Mouse (Mus musculus) left cerebral cortex, adult 18-20 months (tissue): ENCODE measurements around the gene Zfp553. TPM values are rescaled to one million over a fixed set of nuclear protein-coding genes. Genes with fewer than 3 reads are reported as not detected.

Source experiments
- DNase-seq, 2 experiments: peaks; one replicate each; pipeline ENCODE4 v3.0.0; 2021 to 2022; ENCODE audit warnings: low spot score in 2 of 2, mixed read lengths in 1 of 2
- long read RNA-seq, 2 experiments: library from polyadenylated mRNA; stranded (forward); transcript quantifications; one replicate each; pipeline ENCODE4 v2.0.0; 2021
- total RNA-seq, 2 experiments: library from RNA; stranded (reverse); gene quantifications; 2 replicates each; pipeline ENCODE4 v1.2.3; 2021

Gene Zfp553
- total RNA-seq = 10 to 100 TPM; 21.3 to 22.1 TPM
- long read RNA-seq, experiment 1, transcript Zfp553-202 (2 exons, 3,342 nt) = major isoform, 21 of 33 reads
- long read RNA-seq, experiment 1, transcript Zfp553-201 (2 exons, 3,043 nt) = minor isoform, 5 of 33 reads
- long read RNA-seq, experiment 1, partial matches to known transcripts = 6 of 33 reads
- long read RNA-seq, experiment 1, other reads (novel, unspliced or antisense) = 0 of 33 reads
- long read RNA-seq, experiment 2, transcript Zfp553-201 (2 exons, 3,043 nt) = minor isoform, 6 of 24 reads
- long read RNA-seq, experiment 2, transcript Zfp553-202 (2 exons, 3,342 nt) = major isoform, 14 of 24 reads
- long read RNA-seq, experiment 2, partial matches to known transcripts = 0 of 24 reads
- long read RNA-seq, experiment 2, other reads (novel, unspliced or antisense) = 4 of 24 reads

- DNase-seq = peak; percentile 74 to 86
Measured at GRCm38 (mm10) chr7:127232622-127233367, at the start of gene Zfp553, which contains the start of gene Sept1. Zfp553 (plus strand) TSS chr7:127233061. Sept1 (minus strand) TSS chr7:127233130.

GRCm38 (mm10) chr7:127183345-127183744 lies 49.5 kb upstream of the Zfp553 start:
- no peak for DNase-seq

- no peak for DNase-seq
Measured at GRCm38 (mm10) chr7:127183828-127184227, 49.0 kb upstream of the Zfp553 start.

- no peak for DNase-seq
Measured at GRCm38 (mm10) chr7:127184720-127185119, 48.1 kb upstream of the Zfp553 start.

GRCm38 (mm10) chr7:127185601-127186000 lies 47.3 kb upstream of the Zfp553 start:
- no peak for DNase-seq

GRCm38 (mm10) chr7:127187351-127187750 lies 45.5 kb upstream of the Zfp553 start:
- DNase-seq = no peak

- DNase-seq = no peak
Measured at GRCm38 (mm10) chr7:127188305-127189276, 44.3 kb upstream of the Zfp553 start.

- DNase-seq = no peak
Measured at GRCm38 (mm10) chr7:127190672-127191071, 42.2 kb upstream of the Zfp553 start.

- no peak for DNase-seq
Measured at GRCm38 (mm10) chr7:127192989-127193388, 39.9 kb upstream of the Zfp553 start.

GRCm38 (mm10) chr7:127194011-127194632 lies 38.7 kb upstream of the Zfp553 start:
- no peak for DNase-seq

GRCm38 (mm10) chr7:127194633-127195029 lies 38.2 kb upstream of the Zfp553 start:
- no peak for DNase-seq

GRCm38 (mm10) chr7:127195544-127196295 lies 37.1 kb upstream of the Zfp553 start, which contains the start of gene Cd2bp2:
Cd2bp2 (minus strand) TSS chr7:127196050.
- peak; percentile 95 for DNase-seq

GRCm38 (mm10) chr7:127196484-127196883 lies 36.4 kb upstream of the Zfp553 start:
- no peak for DNase-seq

GRCm38 (mm10) chr7:127206606-127207005 lies 26.3 kb upstream of the Zfp553 start:
- no peak for DNase-seq

GRCm38 (mm10) chr7:127207374-127208294 lies 25.2 kb upstream of the Zfp553 start:
- peak in 1 of 2 experiments; percentile 30 for DNase-seq

GRCm38 (mm10) chr7:127208295-127208552 lies 24.6 kb upstream of the Zfp553 start, which contains the start of gene Tbc1d10b:
Tbc1d10b (minus strand) TSS chr7:127208468.
- no peak for DNase-seq

- DNase-seq = peak; percentile 84 to 91
Measured at GRCm38 (mm10) chr7:127208553-127209438, 24.1 kb upstream of the Zfp553 start, which contains the start of gene Mylpf. Mylpf (plus strand) TSS chr7:127208890.

- no peak for DNase-seq
Measured at GRCm38 (mm10) chr7:127209851-127210250, 23.0 kb upstream of the Zfp553 start.
